Mouse (Mus musculus): ENCODE data around the gene Coq3.

The Coq3 gene

DNA sequence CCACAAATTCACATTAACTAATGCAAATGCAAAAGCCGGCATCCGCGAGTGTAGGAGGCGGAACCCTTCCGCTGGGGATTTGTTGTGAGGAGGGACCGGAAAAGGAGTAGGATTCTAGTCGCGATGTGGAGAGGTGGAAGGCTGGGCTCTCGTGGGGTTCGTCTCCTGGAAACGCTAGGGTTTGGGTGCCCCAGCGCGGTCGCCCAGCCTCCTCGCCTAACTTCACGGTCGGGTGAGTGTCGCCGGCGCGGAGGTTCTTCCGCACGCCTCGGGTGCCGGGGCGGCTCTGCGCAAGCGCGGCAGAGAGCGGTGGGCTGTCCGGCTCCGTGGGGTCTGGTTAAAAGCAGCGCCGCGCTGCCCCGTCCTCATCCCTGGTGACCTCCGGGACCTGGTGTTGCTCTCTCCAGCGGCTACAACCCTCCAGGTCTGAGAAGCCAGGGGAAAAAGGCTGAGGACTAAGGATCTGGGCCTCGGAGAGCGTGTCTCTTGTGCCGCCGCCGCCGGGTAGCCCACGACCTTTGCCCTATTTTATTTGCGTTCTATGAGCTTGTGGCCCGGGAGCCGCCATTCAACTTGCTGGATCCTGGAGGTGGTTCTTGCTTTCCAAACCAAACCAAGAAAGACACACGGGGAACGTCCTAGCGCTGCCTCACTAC lies at the start of gene Coq3:
Gene Coq3, plus strand, starts transcription at position 109 of the 656 bp plus-strand sequence.
- DNase-seq (ENCODE audit: low spot score), result peak; percentile 81

DNA sequence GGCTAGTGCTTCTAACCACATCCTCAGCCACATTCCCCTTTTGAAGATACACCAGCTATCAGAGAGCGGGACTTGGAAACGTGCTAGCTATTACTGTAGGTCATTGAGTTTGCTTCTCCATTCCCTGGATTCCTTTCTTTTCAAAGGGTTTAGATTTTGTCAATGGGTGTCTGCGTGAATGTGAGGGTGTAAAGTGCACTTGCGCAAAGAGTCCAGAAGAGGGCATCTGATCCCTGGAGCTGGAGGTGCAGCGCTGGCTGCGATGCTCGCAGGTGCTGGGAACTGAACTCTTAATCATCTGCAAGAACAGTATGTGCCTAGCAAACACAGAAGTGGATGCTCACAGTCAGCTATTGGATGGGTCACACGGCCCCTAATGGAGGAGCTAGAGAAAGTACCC lies 46.6 kb upstream of the Coq3 start:
- DNase-seq (ENCODE audit: low spot score), result no peak

DNA sequence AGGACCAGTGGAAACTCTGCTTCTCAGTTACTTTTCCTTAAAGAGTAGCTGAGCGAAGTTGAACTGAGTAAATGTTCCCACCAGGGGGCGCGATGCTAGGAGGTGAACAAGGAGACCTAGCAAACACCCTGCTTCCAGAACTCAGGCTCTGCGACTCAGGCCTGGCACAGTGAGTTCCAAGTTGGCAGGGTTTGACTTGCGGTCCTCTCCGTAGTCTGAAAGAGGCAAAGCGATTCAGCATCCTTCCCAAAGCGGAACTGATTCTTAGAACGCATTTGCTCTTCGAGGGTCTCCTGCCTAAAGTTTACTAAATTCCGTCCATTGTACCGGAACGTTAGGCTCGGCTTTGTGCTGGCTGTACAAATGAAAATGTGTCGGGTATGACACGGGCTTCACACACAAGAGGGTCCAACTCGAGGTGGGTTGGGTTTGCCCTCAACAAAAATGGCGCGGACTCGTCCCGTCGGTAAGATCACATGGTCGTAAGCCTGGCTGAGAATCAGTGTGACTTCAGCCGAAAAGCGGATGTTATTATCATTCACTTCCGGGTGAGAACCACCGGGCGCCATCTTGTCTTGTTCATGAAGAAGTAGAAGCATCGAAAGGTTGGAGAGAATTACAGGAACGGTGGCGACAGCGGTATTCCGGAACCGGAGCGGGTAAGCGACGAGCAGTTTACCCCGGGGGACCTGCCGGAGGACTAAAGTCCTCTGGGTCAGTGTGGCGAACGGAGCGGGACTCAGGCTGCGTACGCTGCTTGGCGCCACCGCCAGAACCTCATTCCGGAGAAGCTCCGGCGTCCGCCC lies 31.8 kb upstream of the Coq3 start, which contains the start of gene Pnisr:
Gene Pnisr, plus strand, starts transcription at position 103 of the 806 bp plus-strand sequence.
- peak; percentile 89 for DNase-seq (ENCODE audit: low spot score)

GRCm38 (mm10) chr4:21848287-21848630 lies 31.2 kb upstream of the Coq3 start:
- peak; percentile 81 for DNase-seq (ENCODE audit: low spot score)

- DNase-seq (ENCODE audit: low spot score), result no peak
Observed at GRCm38 (mm10) chr4:21857481-21857880, 22.0 kb upstream of the Coq3 start.

GRCm38 (mm10) chr4:21865226-21865625 lies 14.2 kb upstream of the Coq3 start:
- DNase-seq (ENCODE audit: low spot score), result no peak

- DNase-seq (ENCODE audit: low spot score), result no peak
Observed at GRCm38 (mm10) chr4:21878776-21879175, 697 bp upstream of the Coq3 start.

DNA sequence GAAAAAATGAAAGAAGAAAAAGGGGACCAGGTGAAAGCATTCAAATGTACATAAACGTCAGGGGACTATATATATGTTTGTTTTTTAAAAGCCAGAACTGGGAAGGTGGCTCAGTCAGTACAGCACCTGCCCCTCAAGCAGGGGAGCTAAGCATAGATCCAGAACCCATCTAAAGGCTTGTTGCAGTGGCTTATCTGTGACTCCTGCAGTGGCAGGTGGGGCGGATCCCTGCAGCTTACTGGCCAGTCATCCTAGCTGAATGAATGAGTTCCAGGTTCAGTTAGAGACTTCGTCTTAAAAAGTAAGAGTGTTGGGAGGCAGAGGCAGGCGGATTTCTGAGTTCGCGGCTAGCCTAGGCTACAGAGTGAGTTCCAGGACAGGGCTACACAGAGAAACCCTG lies 3.3 kb downstream of the Coq3 start:
- DNase-seq (ENCODE audit: low spot score), result no peak

DNA sequence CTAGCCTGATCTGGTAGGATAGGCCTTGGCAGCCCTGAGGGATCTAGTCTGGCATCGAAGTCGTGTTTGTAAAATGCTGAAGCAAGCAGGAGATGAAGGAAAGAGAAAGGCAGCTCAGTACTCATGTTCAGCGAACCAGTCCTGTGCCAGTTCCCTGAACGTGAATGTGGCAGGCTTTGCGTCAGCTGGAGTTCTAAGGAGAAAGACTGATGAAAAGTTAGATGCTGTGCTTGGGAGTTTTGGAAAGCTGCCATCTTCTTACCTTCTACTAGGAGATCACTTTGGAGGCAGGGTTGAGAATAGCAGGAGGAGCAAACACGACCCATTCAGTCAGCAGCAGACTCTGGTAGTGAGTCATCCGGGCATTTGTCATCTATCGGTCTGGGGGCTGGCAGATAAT lies 6.4 kb downstream of the Coq3 start:
- no peak for DNase-seq (ENCODE audit: low spot score)

- peak; percentile 17 for DNase-seq (ENCODE audit: low spot score)
Observed at GRCm38 (mm10) chr4:21930971-21931771, 51.7 kb downstream of the Coq3 start, which contains the start of gene Faxc. Faxc (plus strand) TSS chr4:21931329.

- no peak for DNase-seq (ENCODE audit: low spot score)
Observed at GRCm38 (mm10) chr4:21931772-21932630, 52.5 kb downstream of the Coq3 start.

- no peak for DNase-seq (ENCODE audit: low spot score)
Observed at GRCm38 (mm10) chr4:21935378-21935777, 55.9 kb downstream of the Coq3 start.

GRCm38 (mm10) chr4:21936424-21936823 lies 57.0 kb downstream of the Coq3 start:
- DNase-seq (ENCODE audit: low spot score), result no peak

- no peak for DNase-seq (ENCODE audit: low spot score)
Observed at GRCm38 (mm10) chr4:21937890-21938289, 58.4 kb downstream of the Coq3 start.

DNA sequence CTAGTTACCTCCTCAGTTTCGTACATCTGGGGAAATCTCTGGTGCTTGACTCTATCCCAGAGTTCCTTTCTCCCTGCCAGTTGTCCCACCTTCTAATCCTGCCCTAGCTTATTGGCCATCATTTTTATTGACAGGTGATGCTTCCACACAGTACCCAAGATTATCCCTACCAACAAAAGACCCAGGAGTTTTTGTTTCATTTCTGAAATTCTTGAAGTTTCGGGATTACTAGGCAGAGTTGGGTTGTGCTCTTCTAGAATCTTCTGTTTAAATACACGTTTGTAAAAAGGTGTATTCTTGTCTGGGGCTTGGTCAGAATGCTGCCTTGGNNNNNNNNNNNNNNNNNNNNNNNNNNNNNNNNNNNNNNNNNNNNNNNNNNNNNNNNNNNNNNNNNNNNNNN lies 65.2 kb downstream of the Coq3 start:
- no peak for DNase-seq (ENCODE audit: low spot score)

DNA sequence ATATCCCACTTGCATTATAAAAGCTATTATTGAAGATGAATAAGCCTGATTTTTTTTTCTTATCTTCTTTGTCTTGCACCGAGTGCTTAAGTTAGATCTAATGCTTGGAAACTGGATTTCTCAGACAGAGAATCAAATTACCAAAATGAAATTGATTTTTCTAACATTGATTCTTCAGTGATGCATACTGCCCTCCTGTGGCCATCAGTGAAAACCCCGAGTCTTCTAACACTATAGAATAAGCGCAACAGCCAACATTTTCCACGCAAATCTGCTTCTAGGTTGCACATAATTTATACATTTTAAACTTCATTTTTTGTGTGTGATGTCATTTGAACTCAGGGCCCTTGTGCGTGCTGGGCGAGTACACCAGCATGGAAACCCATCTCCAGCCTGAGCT lies 72.0 kb downstream of the Coq3 start:
- DNase-seq (ENCODE audit: low spot score), result no peak

- no peak for DNase-seq (ENCODE audit: low spot score)
Observed at GRCm38 (mm10) chr4:21952255-21952654, 72.8 kb downstream of the Coq3 start.

GRCm38 (mm10) chr4:21957570-21958321 lies 78.3 kb downstream of the Coq3 start:
- no peak for DNase-seq (ENCODE audit: low spot score)
